Mouse (Mus musculus): ENCODE measurements around the gene Rab39b. TPM values are rescaled to one million over a fixed set of nuclear protein-coding genes. Genes with fewer than 3 reads are reported as not detected.

Rab39b gene
- 19.9 and 20.3 TPM in 2 replicates for polyA plus RNA-seq (2016; fragmentation: Nextera tagmentation; extraction: Ambion mirVana)

DNA sequence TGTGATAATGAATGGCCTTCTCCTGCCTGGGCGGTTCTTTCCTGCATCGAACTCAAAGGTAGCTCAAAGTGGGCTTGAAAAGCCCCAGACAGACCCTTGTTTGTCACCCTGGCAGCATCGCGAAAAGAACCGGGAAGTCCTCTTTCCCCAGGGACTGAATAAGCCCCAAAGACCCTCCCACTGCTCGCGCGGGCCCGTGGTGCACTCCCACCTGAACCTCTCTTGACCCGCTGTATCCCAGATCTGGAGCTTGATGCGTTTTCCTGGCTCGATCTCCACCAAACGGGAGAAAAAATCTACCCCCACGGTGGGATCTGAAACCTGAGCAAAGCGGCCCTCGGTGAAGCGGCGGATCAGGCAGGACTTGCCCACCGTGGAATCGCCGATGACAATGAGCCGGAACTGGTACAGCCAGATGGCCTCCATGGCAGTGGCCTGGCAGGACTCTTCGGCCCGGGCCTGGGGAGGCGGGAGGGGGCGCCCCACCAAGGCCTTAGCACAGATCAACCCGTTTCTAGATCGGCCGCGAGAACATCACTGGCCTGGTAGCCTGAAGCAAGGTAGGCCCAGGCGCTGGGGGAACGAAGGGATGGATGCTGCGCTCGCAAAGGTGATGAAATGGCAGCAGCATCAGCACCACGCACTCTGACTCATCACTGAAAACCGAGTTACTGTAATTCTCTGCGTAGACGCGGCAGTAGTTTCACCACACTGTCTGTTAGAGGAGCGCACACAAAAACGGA lies at the start of gene Rab39b:
Rab39b (minus strand) TSS at position 650 of the 743 bp plus-strand sequence.
- WGBS: 15% methylated on average over 41 of the region's 41 CpGs
- H3K4me1 ChIP-seq: no peaks in the 10 kb centered on the region
- peak within 1 kb of the TSS; percentile 45 for H3K4me2 ChIP-seq (replicated peaks)
- H3K9me3 ChIP-seq (replicated peaks): no peaks in the 10 kb centered on the region
- H3K4me3 ChIP-seq: peak within 1 kb of the TSS; percentile 53
- H3K27ac ChIP-seq: peak within 1 kb of the TSS; percentile 88
- peak; percentile 91 for ATAC-seq (ENCODE audit: low FRiP score)
- H3K27me3 ChIP-seq: no peaks in the 10 kb centered on the region
- peak within 1 kb of the TSS; percentile 66 for H3K9ac ChIP-seq
- H3K36me3 ChIP-seq: no peaks in the 10 kb centered on the region

DNA sequence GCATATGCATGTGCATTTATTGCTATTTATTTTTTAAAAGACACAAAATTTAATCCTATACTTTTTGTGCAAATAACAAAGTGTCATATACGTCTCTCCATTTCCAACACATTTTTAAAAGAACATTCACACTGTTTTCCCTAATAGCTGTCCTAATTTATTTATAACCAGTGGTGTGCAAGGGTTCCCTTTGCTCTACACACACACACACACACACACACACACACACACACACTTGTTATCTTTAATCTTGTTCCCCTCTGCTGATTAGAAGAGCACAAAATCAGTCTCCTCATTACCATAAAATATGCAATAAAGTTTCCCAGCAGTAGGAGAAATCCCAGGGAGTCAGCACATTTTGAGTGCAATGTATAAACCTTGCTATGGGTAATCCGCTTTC lies 508 bp upstream of the Rab39b start:
- Histone ChIP-seq H3K4me2 (replicated peaks) (no peak overlapping the region), H3K27ac (no peak overlapping the region), H3K27me3 (no peaks in the 10 kb centered on the region), H3K4me1 (no peaks in the 10 kb centered on the region), H3K9ac (no peak overlapping the region), H3K9me3 (replicated peaks) (no peaks in the 10 kb centered on the region), H3K4me3 (no peak overlapping the region), H3K36me3 (no peaks in the 10 kb centered on the region)
- ATAC-seq (ENCODE audit: low FRiP score): no peak
- WGBS: 88% methylated on average over 2 of the region's 2 CpGs

Other genes starting within 250 kb of the Rab39b start
- gene Fundc2, start 195.8 kb downstream of the Rab39b start, polyA plus RNA-seq (2016; fragmentation: Nextera tagmentation; extraction: Ambion mirVana): 44.2 and 53.7 TPM in 2 replicates
- gene F8, start 195.6 kb downstream of the Rab39b start, polyA plus RNA-seq (2016; fragmentation: Nextera tagmentation; extraction: Ambion mirVana): 1.5 and 1.8 TPM in 2 replicates
- 22.5 and 23.9 TPM in 2 replicates for gene Cmc4, start 161.6 kb downstream of the Rab39b start, polyA plus RNA-seq (2016; fragmentation: Nextera tagmentation; extraction: Ambion mirVana)
- 9.8 and 11.8 TPM in 2 replicates for gene Mtcp1, start 161.6 kb downstream of the Rab39b start, polyA plus RNA-seq (2016; fragmentation: Nextera tagmentation; extraction: Ambion mirVana)
- gene Brcc3, start 161.6 kb downstream of the Rab39b start, polyA plus RNA-seq (2016; fragmentation: Nextera tagmentation; extraction: Ambion mirVana): 50.1 and 53.4 TPM in 2 replicates
- gene Vbp1, start 63.9 kb downstream of the Rab39b start, polyA plus RNA-seq (2016; fragmentation: Nextera tagmentation; extraction: Ambion mirVana): 252 and 271 TPM in 2 replicates

Data from hindbrain, embryonic 12.5 days (tissue).